Mouse (Mus musculus): Measurements from ENCODE around the gene Fam189b.

Gene Fam189b

DNA sequence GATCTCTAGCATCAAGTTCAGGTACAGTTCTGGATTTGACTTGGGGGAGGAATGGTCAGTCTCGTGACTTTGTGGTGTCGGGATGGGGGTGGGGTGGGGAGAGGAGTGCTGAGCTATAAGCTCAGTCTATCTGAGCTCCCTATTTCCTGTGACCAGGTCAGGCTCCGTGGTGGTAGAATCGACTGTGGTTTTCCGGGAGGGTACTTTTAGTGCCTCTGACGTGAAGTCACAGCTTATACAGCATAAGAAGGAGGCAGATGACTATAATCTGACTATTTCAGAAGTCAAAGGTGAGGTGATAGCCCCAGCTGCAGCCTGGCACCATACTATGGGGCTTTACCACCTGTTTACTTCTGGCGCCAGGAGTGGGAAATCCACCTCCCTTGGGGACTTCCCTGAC is 48.4 kb downstream of the Fam189b start:
- no peak for DNase-seq

DNA sequence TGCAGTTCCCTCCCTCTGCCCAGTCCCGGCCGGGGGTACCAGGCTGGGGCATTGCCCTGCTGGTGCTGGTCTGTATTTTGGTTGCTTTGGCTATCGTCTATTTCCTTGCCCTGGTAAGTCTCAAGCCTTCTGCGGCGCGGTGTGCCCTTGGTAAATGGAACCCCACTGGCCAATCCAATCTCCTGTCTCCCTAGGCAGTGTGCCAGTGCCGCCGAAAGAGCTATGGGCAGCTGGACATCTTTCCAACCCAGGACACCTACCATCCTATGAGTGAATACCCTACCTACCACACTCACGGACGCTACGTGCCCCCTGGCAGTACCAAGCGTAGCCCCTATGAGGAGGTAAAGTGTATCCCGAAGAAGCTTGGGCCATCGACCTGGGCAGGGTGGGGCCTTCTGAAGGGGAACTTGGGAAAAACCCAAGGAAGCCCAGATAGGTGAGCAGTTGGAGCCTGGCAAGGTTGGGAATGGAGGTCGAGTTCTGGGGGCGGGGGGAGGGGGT is 48.9 kb downstream of the Fam189b start:
- DNase-seq: no peak

DNA sequence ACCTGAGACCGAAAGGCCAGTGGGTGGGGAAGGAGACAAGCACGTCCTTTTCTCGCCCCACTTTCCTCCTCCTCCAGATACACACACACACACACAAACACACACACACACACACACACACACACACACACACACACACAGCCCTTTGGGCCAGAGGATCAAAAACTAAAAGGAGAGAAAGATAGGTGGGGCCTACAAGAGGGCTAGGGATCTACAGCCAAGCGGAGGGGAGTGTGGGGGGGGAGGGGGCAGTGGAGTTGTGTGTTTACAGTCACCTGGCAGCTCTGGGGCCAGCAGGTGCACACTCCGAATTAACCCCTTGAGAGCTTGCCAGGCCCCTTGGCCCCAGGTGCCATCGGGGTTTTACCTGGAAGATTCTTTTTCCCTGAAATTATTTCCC is 49.7 kb downstream of the Fam189b start:
- no peak for DNase-seq

DNA sequence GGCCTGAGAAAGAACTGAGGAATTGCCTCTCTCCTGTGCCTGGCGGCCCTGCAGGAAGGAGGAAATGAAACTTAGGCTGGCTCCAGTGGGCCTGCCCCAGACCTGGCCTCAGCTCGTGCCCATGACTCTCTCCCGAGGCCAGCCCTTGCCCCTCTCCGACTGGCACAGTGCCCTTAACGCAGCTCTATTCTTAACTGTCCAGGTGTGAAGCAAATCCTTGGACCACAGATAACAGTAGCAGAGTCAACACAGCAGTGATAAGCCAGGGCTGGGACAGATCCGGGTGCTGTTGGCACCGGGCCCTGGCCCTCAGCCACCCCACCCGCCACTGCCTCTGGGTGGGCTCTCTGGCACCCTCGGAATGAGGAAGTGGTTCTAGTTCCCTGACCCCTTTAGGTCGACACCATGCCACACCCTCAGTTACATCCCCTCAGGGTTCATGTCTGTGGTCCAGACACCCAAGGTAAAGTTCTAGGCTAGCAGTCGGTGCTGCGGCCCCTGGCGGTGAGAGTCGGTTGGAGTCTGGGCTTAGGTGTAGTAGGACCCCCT is 50.7 kb downstream of the Fam189b start:
- DNase-seq: peak in 1 of 2 experiments; percentile 52

DNA sequence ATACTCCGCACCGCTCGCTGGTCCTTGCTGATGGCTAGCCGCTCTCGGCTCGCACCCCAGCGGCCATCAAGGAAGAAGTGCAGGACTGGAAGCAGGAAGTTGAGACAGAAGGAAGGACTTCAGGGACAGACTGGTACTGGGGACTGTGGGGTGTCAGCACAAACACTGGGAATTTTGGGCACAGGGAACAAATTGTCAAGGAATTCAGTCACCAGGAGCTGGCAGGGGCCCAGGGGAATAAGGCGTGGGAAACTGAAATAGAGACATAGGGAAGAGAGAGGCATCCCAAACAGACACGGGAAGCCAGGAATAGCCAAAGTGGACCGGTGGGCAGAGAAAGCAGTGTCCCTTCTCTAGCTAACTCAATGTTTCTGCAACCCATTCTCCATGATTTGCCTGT is 53.6 kb downstream of the Fam189b start:
- no peak for DNase-seq

DNA sequence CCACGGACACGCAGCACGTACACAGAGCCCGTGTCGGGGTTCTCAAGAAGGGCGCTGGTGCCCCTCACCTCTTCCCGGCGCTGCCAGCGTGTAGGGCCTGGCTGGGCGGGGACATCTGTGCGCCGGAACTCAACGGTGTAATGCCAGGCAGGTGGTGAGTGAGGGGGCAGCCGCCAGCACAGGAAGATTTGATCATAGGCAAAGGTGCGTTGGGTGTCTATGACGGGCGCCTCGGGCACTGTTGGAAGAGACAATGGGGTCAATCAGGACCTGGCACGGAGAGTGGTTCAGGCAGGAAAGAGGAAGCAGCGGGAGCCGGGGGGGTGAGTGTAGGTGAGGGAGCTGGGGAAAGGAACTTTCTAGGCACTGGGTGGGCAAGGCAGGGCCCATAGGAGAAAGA is 54.7 kb downstream of the Fam189b start:
- no peak for DNase-seq

DNA sequence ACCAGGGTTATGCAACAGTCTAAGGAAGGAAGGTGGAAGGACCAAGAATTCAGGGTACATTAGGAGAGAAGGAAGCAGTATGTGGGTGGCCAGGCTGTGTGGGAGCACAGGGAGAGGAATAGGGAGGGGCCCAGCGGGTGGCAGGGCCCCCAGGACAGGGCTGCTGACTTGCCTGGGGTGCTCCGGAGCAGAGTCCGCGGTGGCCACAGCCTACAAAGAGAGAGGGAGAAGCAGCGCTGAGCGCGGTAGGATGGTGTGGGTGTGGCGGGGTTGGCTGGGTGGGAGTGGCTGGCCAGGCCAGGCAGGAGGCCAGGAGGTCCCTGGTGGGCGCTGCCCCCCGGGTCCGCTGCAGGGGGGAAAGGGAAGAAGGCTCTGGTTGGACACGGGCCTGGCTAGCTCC is 55.6 kb downstream of the Fam189b start:
- no peak for DNase-seq

All from spleen, adult 18-20 months (tissue).